Mouse (Mus musculus) adipose tissue, adult 10 weeks (tissue): ENCODE data around the gene Vmn1r173. TPM values are rescaled to one million over a fixed set of nuclear protein-coding genes. Genes with fewer than 3 reads are reported as not detected.

Experiments
- polyA plus RNA-seq: library from polyadenylated mRNA; stranded (reverse); fragments of 350-450 nt; fragmentation: Illumina TruSeq; extraction: RNeasy Lipid Tissue Mini Kit (QIAGEN cat#74804); gene quantifications from one replicate; pipeline ENCODE4 v1.2.3, GENCODE M21; 2014; ENCODE audit warnings: low read depth, low replicate concordance

The Vmn1r173 gene
- not detected for polyA plus RNA-seq

GRCm38 (mm10) chr7:23700403-23700802, at the start of gene Vmn1r173:
Gene Vmn1r173 (plus strand): TSS chr7:23700703.

DNA sequence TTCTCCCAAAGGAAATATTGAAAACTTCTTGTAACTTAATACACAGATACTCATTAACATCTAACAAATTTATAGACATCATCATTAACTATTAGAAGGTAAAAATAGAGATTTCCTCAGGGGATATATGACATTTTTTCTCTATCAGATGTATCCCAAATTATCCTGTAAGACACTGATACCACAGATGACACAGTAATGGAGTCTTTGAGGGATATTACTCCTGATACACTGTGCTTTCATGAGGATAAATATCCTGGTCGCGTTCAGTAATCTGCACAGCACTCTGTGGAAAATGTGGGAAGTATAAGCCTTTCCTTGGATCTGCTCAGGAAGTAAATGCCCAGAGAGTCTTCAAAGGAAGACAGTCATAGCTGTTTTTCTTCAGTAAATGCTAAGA, 42.5 kb upstream of the Vmn1r173 start, which contains the start of gene Vmn1r172:
Gene Vmn1r172, plus strand, starts transcription at position 301 of the 400 bp plus-strand sequence.

DNA sequence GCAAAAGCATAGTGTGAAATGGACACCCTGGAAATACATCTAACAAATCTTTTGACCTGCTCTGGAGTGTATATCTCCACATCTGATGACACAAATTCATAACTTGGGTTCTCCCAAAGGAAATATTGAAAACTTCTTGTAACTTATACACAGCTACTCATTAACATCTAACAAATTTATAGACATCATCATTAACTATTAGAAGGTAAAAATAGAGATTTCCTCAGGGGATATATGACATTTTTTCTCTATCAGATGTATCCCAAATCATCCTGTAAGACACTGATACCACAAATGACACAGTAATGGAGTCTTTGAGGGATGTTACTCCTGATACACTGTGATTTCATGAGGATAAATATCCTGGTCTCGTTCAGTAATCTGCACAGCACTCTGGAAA, 51.5 kb downstream of the Vmn1r173 start, which contains the start of gene Vmn1r174:
Gene Vmn1r174, plus strand, starts transcription at position 301 of the 400 bp plus-strand sequence.

Other genes with a start within 250 kb of the Vmn1r173 start
- gene Vmn1r167, start 193.5 kb upstream of the Vmn1r173 start, polyA plus RNA-seq = not detected
- gene Vmn1r168, start 161.0 kb upstream of the Vmn1r173 start, polyA plus RNA-seq = not detected
- not detected for gene Vmn1r169, start 125.2 kb upstream of the Vmn1r173 start, polyA plus RNA-seq
- not detected for gene Vmn1r170, start 94.5 kb upstream of the Vmn1r173 start, polyA plus RNA-seq
- gene Vmn1r171, start 70.0 kb upstream of the Vmn1r173 start, polyA plus RNA-seq = not detected
- not detected for gene Vmn1r172, start 42.4 kb upstream of the Vmn1r173 start, polyA plus RNA-seq
- gene Vmn1r174, start 51.6 kb downstream of the Vmn1r173 start, polyA plus RNA-seq = not detected
- not detected for gene Vmn1r175, start 109.9 kb downstream of the Vmn1r173 start, polyA plus RNA-seq
- not detected for gene Vmn1r176, start 136.7 kb downstream of the Vmn1r173 start, polyA plus RNA-seq
- gene Vmn1r177, start 165.7 kb downstream of the Vmn1r173 start, polyA plus RNA-seq = not detected
- not detected for gene Vmn1r178, start 191.3 kb downstream of the Vmn1r173 start, polyA plus RNA-seq
- not detected for gene Vmn1r179, start 226.3 kb downstream of the Vmn1r173 start, polyA plus RNA-seq
- gene Vmn1r180, start 249.9 kb downstream of the Vmn1r173 start, polyA plus RNA-seq = not detected